Mouse (Mus musculus): ENCODE measurements around the gene Rnf208.
A peak's percentile ranks its signal among the peaks of the same experiment; 100 is the strongest.
"Not testable (repeated sequence)": the region's sequence is repeated elsewhere in the genome, so short reads cannot be mapped to it uniquely, and the experiment has no call there.

Rnf208 gene

GRCm38 (mm10) chr2:25246183-25247072 lies 4.4 kb downstream of the Rnf208 start, which contains the start of gene AL732309.1:
Gene AL732309.1 (minus strand): TSS chr2:25246863.
- no peak for DNase-seq (ENCODE audit: low read depth, low spot score)

- no peak for DNase-seq (ENCODE audit: low read depth, low spot score)
Observed at GRCm38 (mm10) chr2:25252331-25252730, 10.3 kb downstream of the Rnf208 start.

- DNase-seq (ENCODE audit: low read depth, low spot score), result peak; percentile 93
Observed at GRCm38 (mm10) chr2:25255284-25255779, 13.3 kb downstream of the Rnf208 start, which contains the start of gene Tmem203. Gene Tmem203 (plus strand): TSS chr2:25255439.

GRCm38 (mm10) chr2:25256443-25257109 lies 14.5 kb downstream of the Rnf208 start:
- DNase-seq (ENCODE audit: low read depth, low spot score), result peak; percentile 52

GRCm38 (mm10) chr2:25257250-25257649 lies 15.2 kb downstream of the Rnf208 start:
- DNase-seq (ENCODE audit: low read depth, low spot score), result not testable (repeated sequence)

- no peak for DNase-seq (ENCODE audit: low read depth, low spot score)
Observed at GRCm38 (mm10) chr2:25258887-25259286, 16.8 kb downstream of the Rnf208 start.

- DNase-seq (ENCODE audit: low read depth, low spot score), result no peak
Observed at GRCm38 (mm10) chr2:25261870-25262269, 19.8 kb downstream of the Rnf208 start.

- peak; percentile 96 for DNase-seq (ENCODE audit: low read depth, low spot score)
Observed at GRCm38 (mm10) chr2:25262291-25262767, 20.3 kb downstream of the Rnf208 start, which contains the start of gene Tprn. Gene Tprn (plus strand): TSS chr2:25262618.

- DNase-seq (ENCODE audit: low read depth, low spot score), result peak; percentile 48
Observed at GRCm38 (mm10) chr2:25262795-25263622, 21.0 kb downstream of the Rnf208 start.

- no peak for DNase-seq (ENCODE audit: low read depth, low spot score)
Observed at GRCm38 (mm10) chr2:25263623-25264285, 21.7 kb downstream of the Rnf208 start.

GRCm38 (mm10) chr2:25264286-25264660 lies 22.2 kb downstream of the Rnf208 start:
- DNase-seq (ENCODE audit: low read depth, low spot score), result no peak

GRCm38 (mm10) chr2:25264851-25265250 lies 22.8 kb downstream of the Rnf208 start:
- no peak for DNase-seq (ENCODE audit: low read depth, low spot score)

- DNase-seq (ENCODE audit: low read depth, low spot score), result no peak
Observed at GRCm38 (mm10) chr2:25265897-25266656, 24.0 kb downstream of the Rnf208 start.

GRCm38 (mm10) chr2:25266720-25267119 lies 24.7 kb downstream of the Rnf208 start:
- DNase-seq (ENCODE audit: low read depth, low spot score), result no peak

- DNase-seq (ENCODE audit: low read depth, low spot score), result no peak
Observed at GRCm38 (mm10) chr2:25267241-25267640, 25.2 kb downstream of the Rnf208 start.

- DNase-seq (ENCODE audit: low read depth, low spot score), result no peak
Observed at GRCm38 (mm10) chr2:25267746-25268309, 25.8 kb downstream of the Rnf208 start.

GRCm38 (mm10) chr2:25271827-25272511 lies 29.9 kb downstream of the Rnf208 start, which contains the start of the genes Ssna1 and Anapc2:
Gene Ssna1 (minus strand): TSS chr2:25272438.
Gene Anapc2 (plus strand): TSS chr2:25272478.
- peak; percentile 98 for DNase-seq (ENCODE audit: low read depth, low spot score)

- DNase-seq (ENCODE audit: low read depth, low spot score), result no peak
Observed at GRCm38 (mm10) chr2:25272515-25272914, 30.5 kb downstream of the Rnf208 start.

GRCm38 (mm10) chr2:25273010-25273409 lies 31.0 kb downstream of the Rnf208 start:
- no peak for DNase-seq (ENCODE audit: low read depth, low spot score)

Measured in mesoderm, embryonic 11.5 days (tissue).